Comparison of ENCODE assay signal across 9 mouse cellular contexts in genomic region chr14:51083805-51084204, GRCm38 (mm10). TPM values are rescaled to one million over a fixed set of nuclear protein-coding genes. Genes with fewer than 3 reads are reported as not detected.
A peak's percentile ranks its signal among the peaks of the same experiment; 100 is the strongest.
DNase-seq lines count a peak whose midpoint lies in the region; ATAC-seq lines count a peak whose summit lies in the region.
"Had no signal": no experiment of that assay in that cellular context is flagged by ENCODE, and none has a peak within 500 bp of the region (broad histone marks: within the 10 kb centered on the region; RNA-seq: fewer than 3 reads in every experiment).

No protein-coding gene starts in this region.

- H3K9me3 ChIP-seq in heart, embryonic 13.5 days = no peaks in the 10 kb centered on the region
- no peaks in the 10 kb centered on the region for H3K9me3 ChIP-seq in hindbrain, embryonic 15.5 days
- no peaks in the 10 kb centered on the region for H3K9me3 ChIP-seq in midbrain, embryonic 14.5 days (ENCODE audit: control insufficient read depth, low read length)

- peak overlapping the region; percentile 80; the same call in 1 of the 2 replicates for H3K9ac ChIP-seq in heart, embryonic 13.5 days
- 0 out of 2 replicates have a peak overlapping the region, but pooled peaks have one; percentile 57 for H3K9ac ChIP-seq in hindbrain, embryonic 15.5 days
- no peak overlapping the region; the same call in 1 of the 2 replicates for H3K9ac ChIP-seq in midbrain, embryonic 14.5 days (replicated peaks; ENCODE audit: low read length)

- peaks cover 11% of the 10 kb centered on the region; the same call in 1 of the 2 replicates for H3K4me1 ChIP-seq in heart, embryonic 13.5 days
- peaks cover 16% of the 10 kb centered on the region for H3K4me1 ChIP-seq in hindbrain, embryonic 15.5 days (replicated peaks)
- 0 out of 2 replicates have a peak, but pooled peaks cover 10% of the 10 kb centered on the region for H3K4me1 ChIP-seq in midbrain, embryonic 14.5 days (ENCODE audit: control insufficient read depth, insufficient read depth, low read length)

- peak overlapping the region; percentile 60 for H3K4me3 ChIP-seq in heart, embryonic 13.5 days
- peak overlapping the region; percentile 57 for H3K4me3 ChIP-seq in hindbrain, embryonic 15.5 days
- H3K4me3 ChIP-seq in midbrain, embryonic 14.5 days (replicated peaks; ENCODE audit: low read depth, low read length) = peak overlapping the region; percentile 43

- no peak for ATAC-seq in heart, embryonic 13.5 days (ENCODE audit: extremely low read depth, insufficient number of reproducible peaks, low FRiP score, low TSS enrichment)
- ATAC-seq in hindbrain, embryonic 15.5 days (ENCODE audit: low FRiP score, low read depth) = no peak
- no peak for ATAC-seq in midbrain, embryonic 14.5 days (ENCODE audit: low FRiP score, low TSS enrichment)

- H3K36me3 ChIP-seq in heart, embryonic 13.5 days = no peaks in the 10 kb centered on the region
- H3K36me3 ChIP-seq in hindbrain, embryonic 15.5 days = no peaks in the 10 kb centered on the region
- no peaks in the 10 kb centered on the region for H3K36me3 ChIP-seq in midbrain, embryonic 14.5 days (ENCODE audit: control insufficient read depth, insufficient read depth, low read length)

- H3K27me3 ChIP-seq in heart, embryonic 13.5 days (replicated peaks) = peaks cover 28% of the 10 kb centered on the region; the same call in 1 of the 2 replicates
- peaks cover 14% of the 10 kb centered on the region for H3K27me3 ChIP-seq in hindbrain, embryonic 15.5 days
- peaks cover 15% of the 10 kb centered on the region for H3K27me3 ChIP-seq in midbrain, embryonic 14.5 days (ENCODE audit: control insufficient read depth, insufficient read depth, low read length)

- H3K27ac ChIP-seq in heart, embryonic 13.5 days (replicated peaks) = no peak overlapping the region
- no peak overlapping the region for H3K27ac ChIP-seq in hindbrain, embryonic 15.5 days (replicated peaks)
- no peak overlapping the region for H3K27ac ChIP-seq in midbrain, embryonic 14.5 days (replicated peaks; ENCODE audit: low read depth, low read length)

- 18% methylated on average over 7 of the region's 7 CpGs for WGBS in heart, embryonic 13.5 days
- WGBS in hindbrain, embryonic 15.5 days = 11% methylated on average over 7 of the region's 7 CpGs
- WGBS in midbrain, embryonic 14.5 days = 13% methylated on average over 7 of the region's 7 CpGs

- peak overlapping the region; percentile 72 for H3K4me2 ChIP-seq in heart, embryonic 13.5 days
- H3K4me2 ChIP-seq in hindbrain, embryonic 15.5 days = peak overlapping the region; percentile 93
- peak overlapping the region; percentile 69 for H3K4me2 ChIP-seq in midbrain, embryonic 14.5 days (ENCODE audit: low read length)

- no peak for DNase-seq in heart, postnatal 4 days
- peak; percentile 39 for DNase-seq in NIH3T3 (ENCODE audit: low read depth)
- DNase-seq in midbrain, embryonic 14.5 days = no peak
- DNase-seq in right cerebral cortex, adult 2 months (ENCODE audit: low spot score in 2 of 2) = no peak
- DNase-seq in gastrocnemius, adult 18-20 months (ENCODE audit: low spot score) = no peak
- no peak for DNase-seq in kidney, adult 18-20 months

RNA-seq across cellular contexts. Expression of gene Rnase4, which starts 7.1 kb away (rescaled TPM):
- 20.5 and 21.4 TPM in 2 replicates for polyA plus RNA-seq in heart, embryonic 13.5 days (2015; fragmentation: Nextera tagmentation; extraction: Ambion mirVana)
- 10 to 100 TPM; 30.4 to 31.7 TPM for total RNA-seq in heart, postnatal 4 days (2021)
- 16.4 and 17.6 TPM in 2 replicates for polyA plus RNA-seq in hindbrain, embryonic 15.5 days (2015; fragmentation: Nextera tagmentation; extraction: Ambion mirVana)
- 9.6 and 12.7 TPM in 2 replicates for polyA plus RNA-seq in midbrain, embryonic 14.5 days (2014; fragmentation: Nextera tagmentation; extraction: Ambion mirVana)
- 10 to 100 TPM; 25.0 to 30.1 TPM for total RNA-seq in gastrocnemius, adult 18-20 months (2021)

RNA-seq across cellular contexts. Expression of gene Ang, which starts 7.1 kb away (rescaled TPM):
- 3.6 and 3.9 TPM in 2 replicates for polyA plus RNA-seq in heart, embryonic 13.5 days (2015; fragmentation: Nextera tagmentation; extraction: Ambion mirVana)
- 1 to 10 TPM; 2.2 to 3.3 TPM for total RNA-seq in heart, postnatal 4 days (2021)
- polyA plus RNA-seq in hindbrain, embryonic 15.5 days (2015; fragmentation: Nextera tagmentation; extraction: Ambion mirVana) = 5.0 TPM in 2 replicates
- 1.5 and 2.7 TPM in 2 replicates for polyA plus RNA-seq in midbrain, embryonic 14.5 days (2014; fragmentation: Nextera tagmentation; extraction: Ambion mirVana)
- total RNA-seq in gastrocnemius, adult 18-20 months (2021) = 1 to 10 TPM; 3.0 to 4.1 TPM

RNA-seq across cellular contexts. Expression of gene Olfr750, which starts 9.6 kb away (rescaled TPM):
- polyA plus RNA-seq in heart, embryonic 13.5 days (2015; fragmentation: Nextera tagmentation; extraction: Ambion mirVana) = not detected in 2 replicates
- not detected for total RNA-seq in heart, postnatal 4 days (2021)
- 0.05 and 0.08 TPM in 2 replicates for polyA plus RNA-seq in hindbrain, embryonic 15.5 days (2015; fragmentation: Nextera tagmentation; extraction: Ambion mirVana)
- 0.11 TPM in 1 of 2 replicates, not detected in the other for polyA plus RNA-seq in midbrain, embryonic 14.5 days (2014; fragmentation: Nextera tagmentation; extraction: Ambion mirVana)
- not detected for total RNA-seq in gastrocnemius, adult 18-20 months (2021)
- total RNA-seq: gastrocnemius, postnatal 36 days had no signal

RNA-seq across cellular contexts. Expression of gene Rnase12, which starts 26.3 kb away (rescaled TPM):
- 0.99 and 1.1 TPM in 2 replicates for polyA plus RNA-seq in heart, embryonic 13.5 days (2015; fragmentation: Nextera tagmentation; extraction: Ambion mirVana)
- total RNA-seq in heart, postnatal 4 days (2021) = not detected
- not detected in 2 replicates for polyA plus RNA-seq in hindbrain, embryonic 15.5 days (2015; fragmentation: Nextera tagmentation; extraction: Ambion mirVana)
- polyA plus RNA-seq in midbrain, embryonic 14.5 days (2014; fragmentation: Nextera tagmentation; extraction: Ambion mirVana) = 0.34 and 0.59 TPM in 2 replicates
- not detected for total RNA-seq in gastrocnemius, adult 18-20 months (2021)
- total RNA-seq: gastrocnemius, postnatal 36 days had no signal

RNA-seq across cellular contexts. Expression of gene Eddm3b, which starts 30.4 kb away (rescaled TPM):
- polyA plus RNA-seq in heart, embryonic 13.5 days (2015; fragmentation: Nextera tagmentation; extraction: Ambion mirVana) = not detected in 2 replicates
- not detected for total RNA-seq in heart, postnatal 4 days (2021)
- not detected in 2 replicates for polyA plus RNA-seq in hindbrain, embryonic 15.5 days (2015; fragmentation: Nextera tagmentation; extraction: Ambion mirVana)
- polyA plus RNA-seq in midbrain, embryonic 14.5 days (2014; fragmentation: Nextera tagmentation; extraction: Ambion mirVana) = not detected in 2 replicates
- total RNA-seq in gastrocnemius, adult 18-20 months (2021) = not detected
- total RNA-seq: gastrocnemius, postnatal 36 days had no signal
